Mouse (Mus musculus): Measurements from ENCODE around the gene Syt8. TPM values are rescaled to one million over a fixed set of nuclear protein-coding genes. Genes with fewer than 3 reads are reported as not detected.

Gene Syt8
- polyA plus RNA-seq, 1 experiment = 3.4 TPM

DNA sequence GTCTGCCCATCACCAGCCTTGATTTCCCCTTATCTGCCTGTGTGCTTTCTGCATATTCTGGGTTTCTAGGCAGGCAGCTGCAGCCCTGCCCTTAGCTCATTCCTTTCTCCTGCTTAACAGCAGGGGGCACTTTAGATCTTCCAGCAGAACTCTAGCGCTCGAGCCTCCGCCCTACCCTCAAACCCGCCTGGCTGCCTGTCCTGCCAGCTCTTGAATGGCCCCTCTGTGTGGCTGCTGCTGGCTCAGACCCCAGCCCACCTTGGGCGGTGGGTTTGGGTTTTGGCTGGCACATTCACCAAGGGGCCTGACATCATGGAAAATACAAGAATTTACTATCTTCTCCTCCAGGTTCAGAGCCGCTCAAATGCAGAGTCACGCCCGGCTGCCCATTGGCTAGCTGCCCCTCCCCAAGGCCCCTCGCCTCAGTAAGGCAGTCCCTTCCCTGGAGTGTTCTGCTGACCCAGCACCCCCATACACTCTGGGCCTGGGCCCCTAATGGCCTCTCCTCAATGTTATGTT is 52.8 kb downstream of the Syt8 start:
- Histone ChIP-seq H3K27me3 (replicated peaks) (peaks cover 96% of the 10 kb centered on the region), H3K9me3 (no peaks in the 10 kb centered on the region), H3K4me3 (replicated peaks) (no peak overlapping the region), H3K36me3 (replicated peaks; ENCODE audit: low read length) (no peaks in the 10 kb centered on the region), H3K4me1 (no peaks in the 10 kb centered on the region)
- TF ChIP-seq GATA1 (IDR thresholded peaks at IDR 0.05; ENCODE audit: borderline replicate concordance, low read length) (no peak), FLI1 (IDR thresholded peaks at IDR 0.05; ENCODE audit: low read length) (no peak)

- TF ChIP-seq GATA1 (IDR thresholded peaks at IDR 0.05; ENCODE audit: borderline replicate concordance, low read length) (no peak), FLI1 (IDR thresholded peaks at IDR 0.05; ENCODE audit: low read length) (no peak)
Observed at GRCm38 (mm10) chr7:142488053-142488452, 53.4 kb downstream of the Syt8 start.

More at GRCm38 (mm10) chr7:142488053-142488452, 53.4 kb downstream of the Syt8 start:
- H3K36me3 ChIP-seq (replicated peaks; ENCODE audit: low read length) = no peaks in the 10 kb centered on the region
- H3K4me1 ChIP-seq = no peaks in the 10 kb centered on the region
- H3K9me3 ChIP-seq = no peaks in the 10 kb centered on the region
- no peak overlapping the region for H3K4me3 ChIP-seq (replicated peaks)
- peaks cover 96% of the 10 kb centered on the region for H3K27me3 ChIP-seq (replicated peaks)

Other genes with a start within 250 kb of the Syt8 start
- gene Gm10153, start 244.5 kb upstream of the Syt8 start, polyA plus RNA-seq (2012; ENCODE audit: insufficient read depth, low replicate concordance) = not detected in 2 replicates
- not detected in 2 replicates for gene Krtap5-3, start 233.5 kb upstream of the Syt8 start, polyA plus RNA-seq (2012; ENCODE audit: insufficient read depth, low replicate concordance)
- gene Gm7579, start 223.0 kb upstream of the Syt8 start, polyA plus RNA-seq (2012; ENCODE audit: insufficient read depth, low replicate concordance) = not detected in 2 replicates
- not detected in 2 replicates for gene Krtap5-5, start 204.9 kb upstream of the Syt8 start, polyA plus RNA-seq (2012; ENCODE audit: insufficient read depth, low replicate concordance)
- gene Gm40460, start 193.8 kb upstream of the Syt8 start, polyA plus RNA-seq (2012; ENCODE audit: insufficient read depth, low replicate concordance) = not detected in 2 replicates
- not detected in 2 replicates for gene Gm2431, start 176.5 kb upstream of the Syt8 start, polyA plus RNA-seq (2012; ENCODE audit: insufficient read depth, low replicate concordance)
- not detected in 2 replicates for gene Gm4559, start 160.5 kb upstream of the Syt8 start, polyA plus RNA-seq (2012; ENCODE audit: insufficient read depth, low replicate concordance)
- gene Krtap5-1, start 137.7 kb upstream of the Syt8 start, polyA plus RNA-seq (2012; ENCODE audit: insufficient read depth, low replicate concordance) = not detected in 2 replicates
- not detected in 2 replicates for gene Krtap5-4, start 131.3 kb upstream of the Syt8 start, polyA plus RNA-seq (2012; ENCODE audit: insufficient read depth, low replicate concordance)
- gene Ifitm10, start 61.1 kb upstream of the Syt8 start, polyA plus RNA-seq (2012; ENCODE audit: insufficient read depth, low replicate concordance) = 3.4 and 19.5 TPM in 2 replicates
- 14.0 and 303 TPM in 2 replicates for gene Gm49369, start 52.2 kb upstream of the Syt8 start, polyA plus RNA-seq (2012; ENCODE audit: insufficient read depth, low replicate concordance)
- 432 and 816 TPM in 2 replicates for gene Ctsd, start 46.8 kb upstream of the Syt8 start, polyA plus RNA-seq (2012; ENCODE audit: insufficient read depth, low replicate concordance)
- gene Tnni2, start 7.0 kb downstream of the Syt8 start, polyA plus RNA-seq (2012; ENCODE audit: insufficient read depth, low replicate concordance) = 3.4 TPM in 1 of 2 replicates, not detected in the other
- 10.1 and 33.2 TPM in 2 replicates for gene Lsp1, start 26.0 kb downstream of the Syt8 start, polyA plus RNA-seq (2012; ENCODE audit: insufficient read depth, low replicate concordance)
- gene Tnnt3, start 64.0 kb downstream of the Syt8 start, polyA plus RNA-seq (2012; ENCODE audit: insufficient read depth, low replicate concordance) = 16.2 TPM in 1 of 2 replicates, not detected in the other
- 10.5 TPM in 2 replicates for gene Mrpl23, start 97.8 kb downstream of the Syt8 start, polyA plus RNA-seq (2012; ENCODE audit: insufficient read depth, low replicate concordance)
- gene Igf2, start 232.0 kb downstream of the Syt8 start, polyA plus RNA-seq (2012; ENCODE audit: insufficient read depth, low replicate concordance) = not detected in 2 replicates
- gene Gm49394, start 235.1 kb downstream of the Syt8 start, polyA plus RNA-seq (2012; ENCODE audit: insufficient read depth, low replicate concordance) = not detected in 2 replicates